ENCODE assay signal across 26 mouse cellular contexts in the genomic region with DNA sequence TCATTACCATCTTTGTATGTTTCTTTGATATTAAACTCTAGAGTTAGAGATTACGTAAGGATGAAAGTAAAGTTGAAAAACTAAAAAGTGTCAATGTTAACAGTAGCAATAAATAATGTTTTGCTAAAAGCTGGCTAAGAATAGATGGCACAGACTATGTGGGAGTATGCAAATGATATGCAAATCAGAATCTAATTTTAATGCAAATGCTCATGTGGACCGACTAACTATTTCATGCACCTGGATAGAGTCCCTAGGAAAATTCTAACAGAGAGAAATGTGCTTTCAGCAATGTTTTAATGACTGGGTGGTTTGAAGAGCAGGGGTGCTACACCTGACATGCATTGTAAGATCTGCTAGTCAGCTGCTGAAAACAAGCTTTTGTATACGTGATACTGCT. TPM values are rescaled to one million over a fixed set of nuclear protein-coding genes. Genes with fewer than 3 reads are reported as not detected.
A peak's percentile ranks its signal among the peaks of the same experiment; 100 is the strongest.
DNase-seq lines count a peak whose midpoint lies in the region; ATAC-seq and TF ChIP-seq lines count a peak whose summit lies in the region.
"Had no signal": no experiment of that assay in that cellular context is flagged by ENCODE, and none has a peak within 500 bp of the region (broad histone marks: within the 10 kb centered on the region; RNA-seq: fewer than 3 reads in every experiment).

No protein-coding gene starts in this region.

- no peaks in the 10 kb centered on the region for H3K27me3 ChIP-seq in midbrain, embryonic 12.5 days
- H3K27me3 ChIP-seq in midbrain, postnatal 0 days (ENCODE audit: insufficient read depth, low read length), result no peaks in the 10 kb centered on the region
- H3K27me3 ChIP-seq in forebrain, embryonic 15.5 days, result no peaks in the 10 kb centered on the region
- H3K27me3 ChIP-seq: embryonic facial prominence, embryonic 13.5 days; heart, embryonic 13.5 days; hindbrain, embryonic 12.5 days; kidney, embryonic 15.5 days; liver, embryonic 13.5 days had no signal

- H3K36me3 ChIP-seq in midbrain, embryonic 12.5 days, result no peaks in the 10 kb centered on the region
- no peaks in the 10 kb centered on the region for H3K36me3 ChIP-seq in midbrain, postnatal 0 days (ENCODE audit: insufficient read depth, low read length)
- H3K36me3 ChIP-seq in forebrain, embryonic 15.5 days, result no peaks in the 10 kb centered on the region
- H3K36me3 ChIP-seq: embryonic facial prominence, embryonic 13.5 days; heart, embryonic 13.5 days; hindbrain, embryonic 12.5 days; kidney, embryonic 15.5 days; liver, embryonic 13.5 days had no signal

- no peaks in the 10 kb centered on the region for H3K4me1 ChIP-seq in midbrain, embryonic 12.5 days
- H3K4me1 ChIP-seq in midbrain, postnatal 0 days (ENCODE audit: insufficient read depth, low read length), result no peaks in the 10 kb centered on the region
- H3K4me1 ChIP-seq in forebrain, embryonic 15.5 days, result peaks cover 3% of the 10 kb centered on the region; the same call in 1 of the 2 replicates
- H3K4me1 ChIP-seq: embryonic facial prominence, embryonic 13.5 days; heart, embryonic 13.5 days; hindbrain, embryonic 12.5 days; kidney, embryonic 15.5 days; liver, embryonic 13.5 days had no signal

- ATAC-seq in midbrain, embryonic 12.5 days (ENCODE audit: low FRiP score, low read depth), result 0 out of 2 replicates have a peak, but pooled peaks have one; percentile 34
- ATAC-seq in midbrain, postnatal 0 days (ENCODE audit: low FRiP score), result no peak
- ATAC-seq in forebrain, embryonic 15.5 days (replicated peaks), result peak; percentile 91

- WGBS in midbrain, embryonic 12.5 days, result 79% methylated on average over 3 of the region's 3 CpGs
- 44% methylated on average over 3 of the region's 3 CpGs for WGBS in midbrain, postnatal 0 days
- 25% methylated on average over 3 of the region's 3 CpGs for WGBS in forebrain, embryonic 15.5 days

- no peaks in the 10 kb centered on the region for H3K9me3 ChIP-seq in midbrain, embryonic 12.5 days
- H3K9me3 ChIP-seq in midbrain, postnatal 0 days (ENCODE audit: low read length), result no peaks in the 10 kb centered on the region
- no peaks in the 10 kb centered on the region for H3K9me3 ChIP-seq in forebrain, embryonic 15.5 days
- H3K9me3 ChIP-seq: embryonic facial prominence, embryonic 13.5 days; heart, embryonic 13.5 days; hindbrain, embryonic 12.5 days; kidney, embryonic 15.5 days; liver, embryonic 13.5 days had no signal

- no peak overlapping the region for H3K9ac ChIP-seq in midbrain, embryonic 12.5 days (replicated peaks)
- no peak overlapping the region for H3K9ac ChIP-seq in midbrain, postnatal 0 days (replicated peaks; ENCODE audit: low read length, poor library complexity, severe bottlenecking)
- no peak overlapping the region for H3K9ac ChIP-seq in forebrain, embryonic 15.5 days (replicated peaks)
- H3K9ac ChIP-seq: embryonic facial prominence, embryonic 13.5 days; heart, embryonic 13.5 days; hindbrain, embryonic 12.5 days; kidney, embryonic 15.5 days; liver, embryonic 13.5 days had no signal

- DNase-seq in frontal cortex, adult 2 months (ENCODE audit: extremely low spot score in 1 of 2, low spot score in 1 of 2), result peak; percentile 3 to 24
- DNase-seq in frontal cortex, postnatal 10 days (ENCODE audit: low spot score in 2 of 2), result no peak
- no peak for DNase-seq in midbrain, postnatal 0 days (ENCODE audit: low spot score)
- DNase-seq in brain, adult 2 months (ENCODE audit: low read depth, low spot score), result peak; percentile 61
- DNase-seq in spleen, postnatal 4 days (ENCODE audit: low spot score in 2 of 2), result no peak
- DNase-seq: adrenal gland, postnatal 36 days; cerebellum, adult 8-10 months; cerebellum, postnatal 36 days; embryo, embryonic 11 days; gastrocnemius, postnatal 25 days; heart, adult 2 months; heart, postnatal 14 days; kidney, adult 11 months; kidney, postnatal 36 days; liver, embryonic 13.5 days; lung, adult 2 months; lung, postnatal 14 days; right cerebral cortex, postnatal 25 days; thymus, postnatal 25 days had no signal

- H3K4me3 ChIP-seq in midbrain, embryonic 12.5 days, result no peak overlapping the region
- no peak overlapping the region for H3K4me3 ChIP-seq in midbrain, postnatal 0 days (ENCODE audit: low read depth, low read length)
- no peak overlapping the region for H3K4me3 ChIP-seq in forebrain, embryonic 15.5 days
- H3K4me3 ChIP-seq: embryonic facial prominence, embryonic 13.5 days; erythroblast, embryonic 14.5 days; heart, adult 2 months; heart, embryonic 13.5 days; hindbrain, embryonic 12.5 days; kidney, embryonic 15.5 days; liver, embryonic 13.5 days had no signal

- H3K4me2 ChIP-seq in midbrain, embryonic 12.5 days (replicated peaks), result no peak overlapping the region
- no peak overlapping the region for H3K4me2 ChIP-seq in midbrain, postnatal 0 days (ENCODE audit: low read depth, low read length, poor library complexity, severe bottlenecking)
- H3K4me2 ChIP-seq in forebrain, embryonic 15.5 days (replicated peaks), result no peak overlapping the region
- H3K4me2 ChIP-seq: embryonic facial prominence, embryonic 13.5 days; heart, embryonic 13.5 days; hindbrain, embryonic 12.5 days; kidney, embryonic 15.5 days; liver, embryonic 13.5 days had no signal

- no peak overlapping the region for H3K27ac ChIP-seq in midbrain, embryonic 12.5 days (replicated peaks)
- no peak overlapping the region for H3K27ac ChIP-seq in midbrain, postnatal 0 days (ENCODE audit: low read depth, low read length)
- H3K27ac ChIP-seq in forebrain, embryonic 15.5 days (replicated peaks), result no peak overlapping the region
- H3K27ac ChIP-seq: embryonic facial prominence, embryonic 13.5 days; heart, adult 2 months; heart, embryonic 13.5 days; hindbrain, embryonic 12.5 days; kidney, embryonic 15.5 days; liver, embryonic 13.5 days had no signal

- no peak for TF ChIP-seq CTCF in midbrain, postnatal 0 days (IDR thresholded peaks at IDR 0.05)

RNA-seq across cellular contexts. Expression of a gene that starts 45.3 kb away (rescaled TPM):
- polyA plus RNA-seq in frontal cortex, adult 2 months (2012; rRNA removed), result 2.4 and 2.5 TPM in 2 replicates
- polyA plus RNA-seq in midbrain, embryonic 12.5 days (2016; fragmentation: Nextera tagmentation; extraction: Ambion mirVana), result 75.7 and 84.2 TPM in 2 replicates
- total RNA-seq in midbrain, postnatal 0 days (2014; rRNA removed), result 6.8 and 9.2 TPM in 2 replicates
- polyA plus RNA-seq in midbrain, postnatal 0 days (2015; fragmentation: Nextera tagmentation; extraction: Ambion mirVana), result 14.2 and 14.4 TPM in 2 replicates
- polyA plus RNA-seq in forebrain, embryonic 15.5 days (2015; fragmentation: Nextera tagmentation; extraction: Ambion mirVana), result 30.8 and 31.1 TPM in 2 replicates

Comparison
In these comparisons a context has a peak if more than half of its experiments do, and no peak if none do; other contexts are left out.
1. DNase-seq: peak in frontal cortex, adult 2 months (2 of 2) and brain, adult 2 months (single experiment); none in frontal cortex, postnatal 10 days (0 of 2), midbrain, postnatal 0 days (single experiment) and spleen, postnatal 4 days (0 of 2).